Mouse (Mus musculus) embryonic stem cell, embryonic (primary cell): ENCODE results near the gene 2010003K11Rik.

ENCODE experiments used
- CTCF ChIA-PET, 4 experiments: fragments of 300-600 bp in 2 of 4; fragments of 350-600 bp in 2 of 4; sonication (Branson Sonifier 250); formaldehyde crosslinking; loops; one replicate each; lab custom pipeline; 2022; ENCODE audit warnings: inconsistent platforms in 2 of 4; lab: Charles Lee
- POLR2A ChIA-PET, 4 experiments: fragments of 300-600 bp in 2 of 4; fragments of 350-600 bp in 2 of 4; sonication (Branson Sonifier 250); formaldehyde crosslinking; loops; one replicate each; lab custom pipeline; 2022; ENCODE audit warnings: antibody characterized with exemption in 4 of 4, inconsistent platforms in 1 of 4; lab: Charles Lee

The 2010003K11Rik gene

DNA sequence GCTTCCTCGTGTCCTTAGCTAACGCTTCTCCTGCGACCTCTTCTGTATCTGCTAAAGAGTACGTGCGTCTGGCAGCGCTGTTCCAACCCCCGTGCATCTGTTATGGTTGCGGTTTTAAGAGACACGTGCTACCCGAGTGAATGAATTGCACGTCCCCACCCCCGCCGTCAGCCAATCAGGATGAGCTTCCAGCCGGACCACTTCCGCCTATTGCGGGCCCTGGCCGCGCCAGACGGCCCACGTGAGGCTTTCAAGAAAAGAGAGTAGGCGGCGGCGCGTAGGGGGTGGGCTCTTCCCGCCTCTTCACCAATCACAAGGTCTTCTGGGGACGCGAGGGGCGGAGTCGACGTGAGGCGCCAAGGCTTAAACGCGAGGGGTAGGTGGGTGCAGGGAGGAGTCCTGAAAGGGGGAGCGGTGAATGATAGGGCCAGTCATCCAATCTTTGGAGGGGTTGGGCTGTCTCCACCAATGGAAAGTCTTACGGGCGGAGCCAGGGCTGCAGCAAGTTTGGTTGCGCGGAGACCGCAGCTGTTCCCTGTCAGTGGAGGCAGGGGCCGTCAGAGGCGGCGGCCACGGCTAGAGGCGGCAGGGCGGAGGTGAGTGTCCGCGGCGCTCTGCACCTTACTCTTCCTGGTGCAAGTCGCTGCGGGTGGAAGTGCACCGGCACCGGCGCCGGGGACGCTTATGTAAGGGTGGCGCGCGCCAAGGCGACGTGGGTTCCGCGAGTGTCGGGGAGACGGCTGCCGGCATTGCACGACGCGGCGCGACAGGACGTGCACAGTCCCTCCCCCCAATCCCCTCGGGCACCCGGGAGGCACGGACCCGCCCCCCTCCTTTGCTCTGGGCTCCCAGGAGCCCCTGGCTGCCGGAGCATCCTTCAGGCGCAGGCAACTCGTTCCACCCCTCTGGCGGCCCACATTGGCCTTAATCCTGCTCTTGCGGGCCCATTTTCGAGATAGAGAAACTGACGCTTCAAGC lies 11.9 kb upstream of the 2010003K11Rik start, which contains the start of gene Pcx:
Gene Pcx, plus strand, starts transcription at position 487 of the 978 bp plus-strand sequence.
- ChIA-PET CTCF (interaction anchor here (0.6 to 2.1 kb wide), 19 partner anchors 9 to 760 kb away, joined by 3 to 18 read pairs (median 3); partner anchors contain the start of genes 2010003K11Rik (in 1 of the 4), Ankrd13d (in 1 of the 4), Gm21992 (in 1 of the 4) and Rbm14 (in 1 of the 4)), POLR2A (interaction anchor here in 3 of 4 experiments (0.7 to 2.8 kb wide), 74 partner anchors 9 to 608 kb away, joined by 3 to 24 read pairs (median 4); partner anchors contain the start of genes 2010003K11Rik (in 3 of the 3), Rce1 (in 2 of the 3), Ankrd13d (in 1 of the 3) and Ccdc87 (in 1 of the 3))

GRCm38 (mm10) chr19:4507746-4508145 lies 9.4 kb upstream of the 2010003K11Rik start:
- ChIA-PET POLR2A (interaction anchor here in 1 of 4 experiments (0.6 kb wide), 1 partner anchor 50 kb away, joined by 7 read pairs; no protein-coding TSS in a partner anchor), CTCF (interaction anchor here in 1 of 4 experiments (0.9 kb wide), 1 partner anchor 52 kb away, joined by 3 read pairs; no protein-coding TSS in a partner anchor)

DNA sequence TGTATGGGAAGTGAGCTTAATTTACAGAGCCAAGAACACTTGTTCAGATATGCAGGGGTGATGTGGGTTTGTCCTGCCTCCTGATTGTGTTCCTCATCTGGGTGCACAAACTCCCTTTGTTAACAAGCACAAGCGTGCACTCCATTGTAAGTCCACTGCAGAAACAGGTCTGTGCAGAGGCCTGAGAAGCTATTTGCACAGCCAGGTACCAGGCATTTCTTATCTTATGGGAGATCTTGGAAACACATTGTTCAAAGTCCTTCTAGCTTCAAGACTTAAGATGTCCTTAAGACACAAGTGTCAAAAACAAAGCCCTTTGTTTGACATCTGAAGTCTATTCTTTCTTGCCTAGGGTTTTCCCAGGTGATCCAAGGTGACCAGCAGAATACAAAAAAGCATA lies 6.4 kb upstream of the 2010003K11Rik start:
- CTCF ChIA-PET: no interaction called here
- POLR2A ChIA-PET: interaction anchor here in 1 of 4 experiments (1.2 kb wide), 1 partner anchor 120 kb away, joined by 3 read pairs; no protein-coding TSS in a partner anchor

- ChIA-PET CTCF (interaction anchor here in 3 of 4 experiments (0.6 to 1.7 kb wide), 3 partner anchors 39 to 467 kb away, joined by 3 to 24 read pairs (median 3); no protein-coding TSS in a partner anchor), POLR2A (interaction anchor here in 3 of 4 experiments (0.6 to 1.0 kb wide), 4 partner anchors 19 to 586 kb away, joined by 3 to 7 read pairs (median 3); partner anchors contain the start of genes Slc29a2 (in 1 of the 3) and Yif1a (in 1 of the 3))
Observed at GRCm38 (mm10) chr19:4502701-4503100, 4.3 kb upstream of the 2010003K11Rik start.

- ChIA-PET POLR2A (interaction anchor here (0.6 to 3.5 kb wide), 16 partner anchors 11 to 653 kb away, joined by 3 to 23 read pairs (median 4); partner anchors contain the start of gene Pcx (in 3 of the 4)), CTCF (interaction anchor here (0.6 to 3.2 kb wide), 55 partner anchors 9 to 1316 kb away, joined by 3 to 18 read pairs (median 4); partner anchors contain the start of genes Pcx (in 3 of the 4) and Lrfn4 (in 1 of the 4))
Observed at GRCm38 (mm10) chr19:4497263-4497973, 965 bp downstream of the 2010003K11Rik start.

DNA sequence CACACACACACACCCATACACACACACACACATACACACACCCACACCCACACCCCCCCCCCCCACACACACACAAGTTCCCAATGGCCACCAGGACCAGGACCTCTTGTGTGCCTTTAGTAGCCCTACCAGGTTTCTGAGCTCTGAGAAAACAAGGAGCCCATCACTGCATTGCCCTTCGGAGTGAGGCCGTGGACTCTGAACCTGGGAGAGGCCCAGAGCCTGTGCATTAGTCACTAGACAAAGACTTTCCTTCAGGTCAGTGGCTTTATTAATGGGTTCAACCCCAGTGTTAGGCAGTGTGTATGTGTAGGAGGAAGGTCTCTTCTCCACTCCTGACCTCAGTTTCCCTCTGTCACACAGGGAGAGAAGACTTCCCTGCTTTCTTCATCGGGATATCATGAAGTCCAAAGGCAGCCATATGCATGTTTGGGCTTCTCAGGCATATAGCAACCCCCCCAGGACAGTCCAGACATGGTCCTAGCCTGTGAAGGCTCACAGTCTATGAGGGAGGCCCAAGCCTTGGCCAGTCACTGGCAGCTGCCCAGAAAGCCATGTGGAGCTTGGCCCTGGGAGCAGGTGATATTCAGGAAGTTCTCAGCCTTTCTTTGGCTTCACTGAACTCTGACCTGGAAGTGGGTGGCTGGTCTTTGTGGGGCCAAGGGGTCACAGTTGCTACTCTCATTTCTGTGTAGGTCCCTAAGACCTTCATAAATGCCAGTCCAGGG lies 1.7 kb downstream of the 2010003K11Rik start:
- ChIA-PET POLR2A (interaction anchor here (0.6 to 3.5 kb wide), 9 partner anchors 13 to 652 kb away, joined by 3 to 23 read pairs (median 4); partner anchors contain the start of gene Pcx (in 3 of the 4)), CTCF (interaction anchor here (0.6 to 3.2 kb wide), 37 partner anchors 8 to 1316 kb away, joined by 3 to 18 read pairs (median 4); partner anchors contain the start of gene Pcx (in 3 of the 4))

DNA sequence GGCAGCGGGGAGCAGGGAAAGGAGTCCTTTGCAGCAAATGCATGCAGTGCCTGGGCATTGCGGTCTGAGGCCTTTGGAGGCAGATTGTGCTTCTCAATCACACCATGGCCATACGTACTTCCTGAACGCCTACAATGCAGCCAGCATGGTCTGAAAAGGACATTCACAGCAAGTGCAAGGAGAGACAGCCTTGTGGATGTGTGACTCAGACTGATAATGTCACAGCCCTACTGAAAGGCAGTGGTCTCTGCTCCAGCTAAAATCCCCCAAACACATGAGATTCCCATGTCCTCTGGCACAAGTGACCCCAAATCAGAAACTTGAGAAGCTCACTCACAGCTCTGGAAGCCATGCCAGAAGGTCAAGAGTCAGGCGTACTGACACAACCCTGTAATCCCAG lies 2.6 kb downstream of the 2010003K11Rik start:
- ChIA-PET CTCF (interaction anchor here in 2 of 4 experiments (0.6 to 1.3 kb wide), 3 partner anchors 18 to 258 kb away, joined by 3 to 8 read pairs (median 6); no protein-coding TSS in a partner anchor), POLR2A (interaction anchor here in 2 of 4 experiments (0.9 to 3.5 kb wide), 3 partner anchors 14 to 18 kb away, joined by 3 to 23 read pairs (median 3); partner anchors contain the start of gene Pcx (in 2 of the 2))

DNA sequence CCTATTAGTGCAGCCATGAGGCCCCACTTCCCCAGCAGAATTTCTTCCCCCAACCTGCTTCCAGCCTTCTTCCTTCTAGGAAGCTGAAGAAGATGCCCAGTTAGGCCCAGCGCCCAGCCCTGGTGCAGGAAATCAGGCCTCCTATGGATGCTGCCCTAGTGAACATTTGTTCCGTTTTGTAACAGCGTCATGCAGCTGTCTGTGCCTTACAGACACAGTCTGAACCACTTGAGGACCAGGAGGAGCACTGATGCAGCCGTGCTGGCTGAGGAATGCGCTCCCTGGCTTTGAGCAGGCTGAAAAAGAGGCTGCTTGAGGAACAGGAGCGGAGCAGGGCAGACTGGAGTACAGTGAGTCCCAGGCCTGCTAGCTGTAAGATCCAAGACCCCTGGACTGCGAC lies 3.7 kb downstream of the 2010003K11Rik start:
- ChIA-PET CTCF (no interaction called here), POLR2A (interaction anchor here in 2 of 4 experiments (0.6 to 1.4 kb wide), 2 partner anchors 317 to 353 kb away, joined by 3 read pairs; partner anchors contain the start of genes Gm21992 (in 1 of the 2) and Rbm14 (in 1 of the 2))

DNA sequence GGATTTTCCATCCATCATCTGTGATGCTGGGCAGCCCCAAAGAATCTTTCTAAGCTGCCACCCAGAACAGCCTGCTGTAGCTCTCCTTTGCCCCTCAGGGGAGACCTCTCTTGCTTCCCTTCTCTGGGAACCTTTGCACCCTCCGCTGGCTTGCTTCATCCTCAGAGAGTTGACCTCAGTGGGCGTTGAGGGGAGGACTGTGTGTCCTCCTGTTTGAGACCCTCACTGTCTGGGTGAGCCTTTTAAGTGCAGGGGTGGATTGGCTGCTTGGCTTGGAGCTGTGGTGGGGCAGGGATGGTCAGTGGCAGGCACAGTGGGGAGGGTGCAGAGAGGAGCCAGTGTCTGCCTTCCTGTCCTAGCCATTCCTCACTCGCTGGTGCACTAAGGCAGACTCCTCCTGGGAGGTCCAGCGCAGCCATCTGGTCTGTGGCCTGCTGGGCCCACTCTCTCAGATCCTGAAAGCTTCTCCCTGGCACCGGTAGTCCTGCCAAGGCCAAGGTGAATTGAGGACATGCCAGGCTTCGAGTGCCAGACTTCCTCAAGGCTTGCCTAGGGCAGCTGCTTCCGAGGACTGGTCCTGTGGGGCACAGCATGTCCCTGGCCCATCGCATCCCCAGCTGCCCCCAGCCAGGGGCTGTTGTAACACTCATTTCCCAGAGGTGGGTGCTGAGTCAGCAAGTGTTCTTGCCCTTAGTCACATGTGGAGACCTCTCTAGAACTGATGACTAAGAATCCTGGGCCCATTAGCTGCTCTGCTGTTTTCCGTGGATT lies 5.7 kb downstream of the 2010003K11Rik start:
- CTCF ChIA-PET: interaction anchor here (0.6 to 2.5 kb wide), 10 partner anchors 14 to 188 kb away, joined by 3 to 6 read pairs (median 3); no protein-coding TSS in a partner anchor

GRCm38 (mm10) chr19:4491080-4491695 lies 7.2 kb downstream of the 2010003K11Rik start:
- ChIA-PET POLR2A (interaction anchor here in 3 of 4 experiments (0.6 to 3.0 kb wide), 9 partner anchors 10 to 1262 kb away, joined by 3 to 19 read pairs (median 3); partner anchors contain the start of gene Pcx (in 2 of the 3)), CTCF (interaction anchor here in 2 of 4 experiments (0.7 to 2.5 kb wide), 7 partner anchors 13 to 50 kb away, joined by 3 to 8 read pairs (median 4); no protein-coding TSS in a partner anchor)

More for the DNA sequence above, 5.7 kb downstream of the 2010003K11Rik start:
- POLR2A ChIA-PET: interaction anchor here (0.8 to 1.9 kb wide), 5 partner anchors 9 to 963 kb away, joined by 3 to 5 read pairs (median 4); partner anchors contain the start of genes Pcx (in 1 of the 4) and Rce1 (in 1 of the 4)

DNA sequence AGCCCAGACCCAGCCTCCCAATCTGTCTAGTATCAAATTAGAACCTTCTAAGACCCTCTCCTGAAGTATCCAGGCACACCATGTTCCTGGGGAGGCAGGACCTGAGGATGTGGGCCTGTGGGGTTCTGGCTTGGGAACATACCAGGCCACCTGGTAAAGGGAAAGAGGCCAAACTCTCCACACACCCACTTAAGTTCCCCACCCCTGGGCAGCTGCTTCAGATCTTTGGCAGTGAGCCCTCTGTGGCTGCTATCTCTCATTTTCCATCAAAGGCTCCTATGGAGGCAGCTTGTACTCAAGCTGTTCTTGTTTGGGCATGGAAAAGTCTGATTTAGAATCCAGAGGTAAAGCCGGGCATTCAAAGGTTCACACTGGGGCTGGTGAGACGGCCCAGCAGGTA lies 10.5 kb downstream of the 2010003K11Rik start:
- ChIA-PET POLR2A (no interaction called here), CTCF (interaction anchor here in 3 of 4 experiments (1.1 to 1.9 kb wide), 4 partner anchors 10 to 130 kb away, joined by 3 to 8 read pairs (median 6); no protein-coding TSS in a partner anchor)

GRCm38 (mm10) chr19:4485006-4485405 lies 13.4 kb downstream of the 2010003K11Rik start:
- POLR2A ChIA-PET: no interaction called here
- CTCF ChIA-PET: no interaction called here

DNA sequence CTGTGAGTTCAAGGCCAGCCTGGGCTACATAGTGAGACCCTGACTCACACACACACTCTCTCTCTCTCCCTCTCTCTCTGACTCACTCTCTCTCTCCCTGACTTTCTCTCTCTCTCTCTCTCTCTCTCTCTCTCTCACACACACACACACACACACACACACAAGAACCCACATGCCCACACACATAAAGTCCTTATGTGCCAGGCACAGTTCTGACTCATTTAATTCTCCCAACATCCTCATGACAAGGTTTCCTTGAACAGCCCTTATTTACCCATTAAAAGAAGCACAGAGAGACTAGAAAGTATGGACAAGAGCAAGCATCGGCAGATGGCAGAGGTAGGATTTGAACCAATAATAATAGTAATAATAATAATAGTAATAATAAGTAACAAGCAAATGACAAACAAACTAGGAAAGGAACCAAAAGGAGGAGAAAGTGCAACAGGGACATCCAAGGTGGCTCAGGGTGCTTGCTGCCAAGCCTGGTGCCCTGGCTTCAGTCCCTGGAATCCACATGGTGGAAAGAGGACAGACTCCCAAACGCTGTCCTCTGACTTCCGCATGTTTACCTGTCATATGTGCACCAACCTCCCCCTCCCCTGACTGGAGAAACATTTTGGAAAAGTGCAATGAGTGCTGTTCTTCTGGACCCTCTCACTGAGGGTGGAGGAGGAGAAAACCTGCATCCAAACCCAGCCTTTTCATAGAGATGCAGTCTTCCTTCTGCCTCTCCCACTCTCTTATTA lies 16.1 kb downstream of the 2010003K11Rik start:
- ChIA-PET CTCF (interaction anchor here in 1 of 4 experiments (1.5 kb wide), 1 partner anchor 14 kb away, joined by 6 read pairs; no protein-coding TSS in a partner anchor), POLR2A (no interaction called here)

DNA sequence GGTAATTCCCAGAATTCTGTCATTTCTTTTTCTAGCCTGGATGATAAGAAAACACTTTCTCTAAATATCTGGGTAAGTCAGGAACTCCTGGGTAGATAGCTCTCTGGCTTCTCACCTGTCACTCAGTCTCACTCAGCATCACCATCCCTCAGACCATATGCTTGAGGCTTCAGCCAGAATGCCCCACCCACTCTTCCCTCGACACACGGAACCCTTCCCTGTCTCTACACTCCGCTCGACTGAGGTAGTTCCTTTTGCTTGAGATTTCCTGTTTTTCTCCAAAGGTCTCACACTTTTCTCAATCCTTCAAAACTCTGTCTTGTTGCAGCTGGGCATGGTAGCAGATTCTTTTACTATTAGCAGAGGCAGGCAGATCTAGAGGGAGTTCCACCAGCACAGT lies 17.1 kb downstream of the 2010003K11Rik start:
- POLR2A ChIA-PET: no interaction called here
- CTCF ChIA-PET: no interaction called here
